Comparison of ENCODE assay signal across 8 mouse cellular contexts in genomic region chr2:12001938-12002899, GRCm38 (mm10).
DNase-seq lines count a peak whose midpoint lies in the region; ATAC-seq and TF ChIP-seq lines count a peak whose summit lies in the region.

No protein-coding gene starts in this region.

- peak; percentile 87 for TF ChIP-seq CTCF in heart, postnatal 0 days (IDR thresholded peaks at IDR 0.05; ENCODE audit: low read depth)

- H3K4me3 ChIP-seq in lung, embryonic 16.5 days (ENCODE audit: low read length), result no peak overlapping the region
- H3K4me3 ChIP-seq in heart, postnatal 0 days (ENCODE audit: low read depth, low read length), result no peak overlapping the region
- H3K4me3 ChIP-seq in midbrain, embryonic 16.5 days (ENCODE audit: low read depth, low read length), result no peak overlapping the region

- DNase-seq in cerebellum, postnatal 10 days, result peak; percentile 26 to 63
- DNase-seq in cerebellum, postnatal 4 days (ENCODE audit: low spot score in 2 of 2), result no peak
- DNase-seq in lung, adult 18-20 months, result no peak
- peak; percentile 71 for DNase-seq in heart, postnatal 0 days (ENCODE audit: low spot score)
- DNase-seq in spleen, adult 12 weeks (ENCODE audit: low spot score), result no peak
- no peak for DNase-seq in frontal cortex, postnatal 10 days (ENCODE audit: low spot score in 2 of 2)

- no peaks in the 10 kb centered on the region for H3K27me3 ChIP-seq in lung, embryonic 16.5 days (ENCODE audit: control insufficient read depth, insufficient read depth, low read depth, low read length)
- H3K27me3 ChIP-seq in heart, postnatal 0 days (ENCODE audit: control insufficient read depth, insufficient read depth, low read length), result no peaks in the 10 kb centered on the region
- no peaks in the 10 kb centered on the region for H3K27me3 ChIP-seq in midbrain, embryonic 16.5 days (ENCODE audit: control insufficient read depth, insufficient read depth, low read depth, low read length)

- WGBS in lung, embryonic 16.5 days, result 31% methylated on average over 24 of the region's 24 CpGs
- 24% methylated on average over 24 of the region's 24 CpGs for WGBS in heart, postnatal 0 days
- WGBS in midbrain, embryonic 16.5 days, result 36% methylated on average over 24 of the region's 24 CpGs

- no peaks in the 10 kb centered on the region for H3K9me3 ChIP-seq in lung, embryonic 16.5 days (ENCODE audit: control insufficient read depth, low read length)
- no peaks in the 10 kb centered on the region for H3K9me3 ChIP-seq in heart, postnatal 0 days (replicated peaks; ENCODE audit: control insufficient read depth, low read length)
- no peaks in the 10 kb centered on the region for H3K9me3 ChIP-seq in midbrain, embryonic 16.5 days (replicated peaks; ENCODE audit: control insufficient read depth, low read length, poor library complexity, severe bottlenecking)

- no peak overlapping the region for H3K9ac ChIP-seq in lung, embryonic 16.5 days (ENCODE audit: low read length)
- H3K9ac ChIP-seq in heart, postnatal 0 days (replicated peaks; ENCODE audit: low read depth, low read length), result no peak overlapping the region
- H3K9ac ChIP-seq in midbrain, embryonic 16.5 days (ENCODE audit: low read depth, low read length), result no peak overlapping the region

- H3K27ac ChIP-seq in lung, embryonic 16.5 days (ENCODE audit: low read length), result no peak overlapping the region
- H3K27ac ChIP-seq in heart, postnatal 0 days (ENCODE audit: low read depth), result no peak overlapping the region
- no peak overlapping the region for H3K27ac ChIP-seq in midbrain, embryonic 16.5 days (ENCODE audit: low read length)

- ATAC-seq in lung, embryonic 16.5 days (ENCODE audit: low read depth), result peak; percentile 68; the same call in 1 of the 2 replicates
- ATAC-seq in heart, postnatal 0 days (ENCODE audit: insufficient read depth, low read depth), result no peak
- peak; percentile 76 for ATAC-seq in midbrain, embryonic 16.5 days

- no peaks in the 10 kb centered on the region for H3K36me3 ChIP-seq in lung, embryonic 16.5 days (ENCODE audit: control insufficient read depth, insufficient read depth, low read length)
- H3K36me3 ChIP-seq in heart, postnatal 0 days (replicated peaks; ENCODE audit: control insufficient read depth, insufficient read depth, low read length), result no peaks in the 10 kb centered on the region
- no peaks in the 10 kb centered on the region for H3K36me3 ChIP-seq in midbrain, embryonic 16.5 days (ENCODE audit: control insufficient read depth, insufficient read depth, low read length)

- H3K4me2 ChIP-seq in lung, embryonic 16.5 days (ENCODE audit: low read depth, low read length), result no peak overlapping the region
- H3K4me2 ChIP-seq in heart, postnatal 0 days (ENCODE audit: low read depth, low read length), result no peak overlapping the region
- peak overlapping the region; percentile 14; the same call in 1 of the 2 replicates for H3K4me2 ChIP-seq in midbrain, embryonic 16.5 days (ENCODE audit: low read length)

- no peak for TF ChIP-seq EP300 in heart, postnatal 0 days (IDR thresholded peaks at IDR 0.05; ENCODE audit: low read depth)

- peaks cover 3% of the 10 kb centered on the region; the same call in 1 of the 2 replicates for H3K4me1 ChIP-seq in lung, embryonic 16.5 days (replicated peaks; ENCODE audit: control insufficient read depth, insufficient read depth, low read length)
- peaks cover 6% of the 10 kb centered on the region; the same call in 1 of the 2 replicates for H3K4me1 ChIP-seq in heart, postnatal 0 days (ENCODE audit: control insufficient read depth, insufficient read depth)
- no peaks in the 10 kb centered on the region for H3K4me1 ChIP-seq in midbrain, embryonic 16.5 days (ENCODE audit: control insufficient read depth, insufficient read depth, low read length)

Comparison
In these comparisons a context has a peak if more than half of its experiments do, and no peak if none do; other contexts are left out.
1. DNase-seq: peak in cerebellum, postnatal 10 days (2 of 2) and heart, postnatal 0 days (single experiment); none in cerebellum, postnatal 4 days (0 of 2), lung, adult 18-20 months (0 of 2), spleen, adult 12 weeks (single experiment) and frontal cortex, postnatal 10 days (0 of 2).